Mouse (Mus musculus) kidney, adult 2 months (tissue): Measurements from ENCODE around the gene Rps18. TPM values are rescaled to one million over a fixed set of nuclear protein-coding genes. Genes with fewer than 3 reads are reported as not detected.

Source experiments
- DNase-seq: peaks from one replicate; pipeline ENCODE4 v3.0.0; 2021
- H3K27ac ChIP-seq: fragments of 200-500 bp; 2 replicates; pipeline ENCODE4 v1.5.1; 2012; ENCODE audit warnings: low read depth, low read length, control low read depth, inconsistent platforms; ENCODE audit not compliant: insufficient read depth
- H3K27me3 ChIP-seq: fragments of 200-500 bp; replicated peaks from 2 replicates; pipeline ENCODE4 v1.6.1; 2012; ENCODE audit warnings: mild to moderate bottlenecking, moderate library complexity, low read length, inconsistent platforms; ENCODE audit not compliant: control insufficient read depth, insufficient read depth
- H3K36me3 ChIP-seq: fragments of 200-500 bp; 2 replicates; pipeline ENCODE4 v1.6.1; 2012; ENCODE audit warnings: mild to moderate bottlenecking, moderate library complexity, low read length, inconsistent platforms; ENCODE audit not compliant: control insufficient read depth, insufficient read depth
- H3K4me1 ChIP-seq: fragments of 200-500 bp; 2 replicates; pipeline ENCODE4 v1.6.1; 2011; ENCODE audit warnings: low read length; ENCODE audit not compliant: control insufficient read depth, insufficient read depth
- H3K4me3 ChIP-seq: fragments of 200-500 bp; 2 replicates; pipeline ENCODE4 v1.5.1; 2011; ENCODE audit warnings: mild to moderate bottlenecking, low read depth, low read length, control low read depth; ENCODE audit not compliant: insufficient read depth
- CTCF ChIP-seq: fragments of 200-500 bp; conservative IDR thresholded peaks from 2 replicates; pipeline ENCODE4 v1.5.1; 2011; ENCODE audit warnings: low read depth, mild to moderate bottlenecking, control low read depth, low read length, moderate library complexity, mixed read lengths; ENCODE audit not compliant: insufficient read depth, insufficient read length
- POLR2A ChIP-seq: fragments of 200-500 bp; IDR thresholded peaks from one replicate; pipeline ENCODE4 v1.6.1; 2011; ENCODE audit warnings: low read depth, low read length, control low read depth
- WGBS: fragments of 180-500 bp; shearing (Covaris S2); methylation state at CpG from one replicate; pipeline ENCODE4 v1.1.7; 2018; 5-methylcytosine and 5-hydroxymethylcytosine counted together
- polyA plus RNA-seq: library from polyadenylated mRNA; depleted of rRNA; stranded (reverse); fragments of >200 nt; gene quantifications from 2 replicates; pipeline ENCODE4 v1.2.3, GENCODE M21; 2012

Gene Rps18
- polyA plus RNA-seq, 1 experiment: 406 TPM

GRCm38 (mm10) chr17:33951021-33951946 is 4.5 kb downstream of the Rps18 start, which contains the start of gene B3galt4:
TSS of gene B3galt4 (minus strand) at chr17:33951488.
- H3K27me3 ChIP-seq: no peaks in the 10 kb centered on the region
- H3K4me3 ChIP-seq: peak within 1 kb of the TSS; percentile 62
- H3K27ac ChIP-seq: peak within 1 kb of the TSS; percentile 30; the same call in 1 of the 2 replicates
- TF ChIP-seq POLR2A (peak; percentile 65), CTCF (no peak)
- 2% methylated on average over 45 of the region's 45 CpGs for WGBS
- no peaks in the 10 kb centered on the region for H3K36me3 ChIP-seq
- peaks cover 13% of the 10 kb centered on the region; the same call in 1 of the 2 replicates for H3K4me1 ChIP-seq
- DNase-seq: peak; percentile 76

GRCm38 (mm10) chr17:33950131-33950625 is 5.6 kb downstream of the Rps18 start:
- WGBS: 74% methylated on average over 10 of the region's 10 CpGs
- TF ChIP-seq CTCF (no peak), POLR2A (no peak)
- Histone ChIP-seq H3K36me3 (no peaks in the 10 kb centered on the region), H3K27me3 (no peaks in the 10 kb centered on the region), H3K27ac (no peak overlapping the region), H3K4me1 (peaks cover 12% of the 10 kb centered on the region; the same call in 1 of the 2 replicates), H3K4me3 (no peak overlapping the region)
- DNase-seq: no peak

GRCm38 (mm10) chr17:33948905-33949537 is 6.8 kb downstream of the Rps18 start:
- 73% methylated on average over 19 of the region's 19 CpGs for WGBS

GRCm38 (mm10) chr17:33948090-33948904 is 7.5 kb downstream of the Rps18 start:
- Histone ChIP-seq H3K27me3 (no peaks in the 10 kb centered on the region), H3K36me3 (no peaks in the 10 kb centered on the region), H3K27ac (no peak overlapping the region), H3K4me1 (peaks cover 5% of the 10 kb centered on the region; the same call in 1 of the 2 replicates), H3K4me3 (no peak overlapping the region)
- 72% methylated on average over 22 of the region's 22 CpGs for WGBS
- TF ChIP-seq POLR2A: no peak
- no peak for TF ChIP-seq CTCF
- no peak for DNase-seq

More at GRCm38 (mm10) chr17:33948905-33949537, 6.8 kb downstream of the Rps18 start:
- no peak for DNase-seq
- no peaks in the 10 kb centered on the region for H3K36me3 ChIP-seq
- peaks cover 5% of the 10 kb centered on the region; the same call in 1 of the 2 replicates for H3K4me1 ChIP-seq
- H3K27ac ChIP-seq: no peak overlapping the region
- no peak overlapping the region for H3K4me3 ChIP-seq
- TF ChIP-seq POLR2A (no peak), CTCF (no peak)
- H3K27me3 ChIP-seq: no peaks in the 10 kb centered on the region

GRCm38 (mm10) chr17:33947430-33948089 is 8.2 kb downstream of the Rps18 start:
- WGBS: 86% methylated on average over 10 of the region's 10 CpGs

GRCm38 (mm10) chr17:33943454-33943853 is 12.3 kb downstream of the Rps18 start:
- Histone ChIP-seq H3K27me3 (no peaks in the 10 kb centered on the region), H3K4me1 (no peaks in the 10 kb centered on the region), H3K4me3 (no peak overlapping the region), H3K27ac (no peak overlapping the region), H3K36me3 (no peaks in the 10 kb centered on the region)
- 92% methylated on average over 15 of the region's 15 CpGs for WGBS
- no peak for DNase-seq
- TF ChIP-seq POLR2A (no peak), CTCF (no peak)

More at GRCm38 (mm10) chr17:33947430-33948089, 8.2 kb downstream of the Rps18 start:
- Histone ChIP-seq H3K27me3 (no peaks in the 10 kb centered on the region), H3K36me3 (no peaks in the 10 kb centered on the region), H3K27ac (no peak overlapping the region), H3K4me3 (no peak overlapping the region), H3K4me1 (peaks cover under 1% of the 10 kb centered on the region; the same call in 1 of the 2 replicates)
- no peak for DNase-seq
- no peak for TF ChIP-seq POLR2A
- TF ChIP-seq CTCF: no peak
